23 mouse cellular contexts compared by ENCODE assay signal in genomic region chr15:42220005-42220404, GRCm38 (mm10).
A peak's percentile ranks its signal among the peaks of the same experiment; 100 is the strongest.
DNase-seq lines count a peak whose midpoint lies in the region; ATAC-seq lines count a peak whose summit lies in the region.
"Had no signal": no experiment of that assay in that cellular context is flagged by ENCODE, and none has a peak within 500 bp of the region (broad histone marks: within the 10 kb centered on the region; RNA-seq: fewer than 3 reads in every experiment).

No protein-coding gene starts in this region.

- no peak overlapping the region for H3K9ac ChIP-seq in kidney, embryonic 15.5 days
- H3K9ac ChIP-seq in midbrain, embryonic 14.5 days (replicated peaks; ENCODE audit: low read length) = no peak overlapping the region
- H3K9ac ChIP-seq in midbrain, embryonic 11.5 days (ENCODE audit: low read length) = no peak overlapping the region
- H3K9ac ChIP-seq: embryonic facial prominence, embryonic 13.5 days; embryonic facial prominence, embryonic 15.5 days; forebrain, embryonic 12.5 days had no signal

- WGBS in kidney, embryonic 15.5 days = 65% methylated on average over 3 of the region's 3 CpGs
- 76% methylated on average over 3 of the region's 3 CpGs for WGBS in midbrain, embryonic 14.5 days
- WGBS in midbrain, embryonic 11.5 days = 65% methylated on average over 3 of the region's 3 CpGs

- no peaks in the 10 kb centered on the region for H3K9me3 ChIP-seq in kidney, embryonic 15.5 days (replicated peaks)
- H3K9me3 ChIP-seq in midbrain, embryonic 14.5 days (ENCODE audit: control insufficient read depth, low read length) = no peaks in the 10 kb centered on the region
- H3K9me3 ChIP-seq in midbrain, embryonic 11.5 days (ENCODE audit: control insufficient read depth, low read length) = no peaks in the 10 kb centered on the region
- H3K9me3 ChIP-seq: embryonic facial prominence, embryonic 13.5 days; embryonic facial prominence, embryonic 15.5 days; forebrain, embryonic 10.5 days; forebrain, embryonic 12.5 days had no signal

- ATAC-seq in kidney, embryonic 15.5 days (replicated peaks; ENCODE audit: low FRiP score) = peak; percentile 73
- ATAC-seq in midbrain, embryonic 14.5 days (ENCODE audit: low FRiP score, low TSS enrichment) = peak; percentile 14; the same call in 1 of the 2 replicates
- no peak for ATAC-seq in midbrain, embryonic 11.5 days (ENCODE audit: low FRiP score)
- ATAC-seq: forebrain, embryonic 14.5 days had no signal

- no peaks in the 10 kb centered on the region for H3K27me3 ChIP-seq in kidney, embryonic 15.5 days
- H3K27me3 ChIP-seq in midbrain, embryonic 14.5 days (ENCODE audit: control insufficient read depth, insufficient read depth, low read length) = no peaks in the 10 kb centered on the region
- no peaks in the 10 kb centered on the region for H3K27me3 ChIP-seq in midbrain, embryonic 11.5 days (ENCODE audit: control insufficient read depth, insufficient read depth, low read length)
- H3K27me3 ChIP-seq: embryonic facial prominence, embryonic 13.5 days; embryonic facial prominence, embryonic 15.5 days; forebrain, embryonic 12.5 days had no signal

- H3K36me3 ChIP-seq in kidney, embryonic 15.5 days = no peaks in the 10 kb centered on the region
- H3K36me3 ChIP-seq in midbrain, embryonic 14.5 days (ENCODE audit: control insufficient read depth, insufficient read depth, low read length) = no peaks in the 10 kb centered on the region
- H3K36me3 ChIP-seq in midbrain, embryonic 11.5 days (ENCODE audit: control insufficient read depth, insufficient read depth, low read length) = no peaks in the 10 kb centered on the region
- H3K36me3 ChIP-seq: embryonic facial prominence, embryonic 13.5 days; embryonic facial prominence, embryonic 15.5 days; forebrain, embryonic 10.5 days; forebrain, embryonic 12.5 days had no signal

- no peak overlapping the region for H3K4me3 ChIP-seq in kidney, embryonic 15.5 days (replicated peaks)
- no peak overlapping the region for H3K4me3 ChIP-seq in midbrain, embryonic 14.5 days (replicated peaks; ENCODE audit: low read depth, low read length)
- no peak overlapping the region for H3K4me3 ChIP-seq in midbrain, embryonic 11.5 days (ENCODE audit: low read depth, low read length)
- H3K4me3 ChIP-seq: embryonic facial prominence, embryonic 13.5 days; embryonic facial prominence, embryonic 15.5 days; erythroblast, embryonic 14.5 days; forebrain, embryonic 10.5 days; forebrain, embryonic 12.5 days had no signal

- no peak for DNase-seq in kidney, postnatal 25 days
- DNase-seq in kidney, postnatal 4 days = peak; percentile 4 to 8
- DNase-seq in kidney, postnatal 10 days = no peak
- no peak for DNase-seq in midbrain, embryonic 14.5 days
- DNase-seq in midbrain, embryonic 11.5 days (ENCODE audit: low spot score, missing footprints) = no peak
- DNase-seq in gastrocnemius, postnatal 25 days = no peak
- DNase-seq: adrenal gland, adult 2 months; adrenal gland, postnatal 10 days; adrenal gland, postnatal 25 days; cerebellum, adult 11 months; cerebellum, adult 18-20 months; cerebellum, adult 8-10 months; cerebellum, adult 9-11 months; cerebellum, postnatal 14 days; cerebellum, postnatal 36 days; embryo, embryonic 11 days had no signal

- H3K4me1 ChIP-seq in kidney, embryonic 15.5 days = no peaks in the 10 kb centered on the region
- no peaks in the 10 kb centered on the region for H3K4me1 ChIP-seq in midbrain, embryonic 14.5 days (ENCODE audit: control insufficient read depth, insufficient read depth, low read length)
- H3K4me1 ChIP-seq in midbrain, embryonic 11.5 days (ENCODE audit: control insufficient read depth, insufficient read depth, low read length) = no peaks in the 10 kb centered on the region
- H3K4me1 ChIP-seq: embryonic facial prominence, embryonic 13.5 days; embryonic facial prominence, embryonic 15.5 days; forebrain, embryonic 10.5 days; forebrain, embryonic 12.5 days had no signal

- H3K4me2 ChIP-seq in kidney, embryonic 15.5 days = no peak overlapping the region
- H3K4me2 ChIP-seq in midbrain, embryonic 14.5 days (ENCODE audit: low read length) = no peak overlapping the region
- no peak overlapping the region for H3K4me2 ChIP-seq in midbrain, embryonic 11.5 days
- H3K4me2 ChIP-seq: embryonic facial prominence, embryonic 13.5 days; embryonic facial prominence, embryonic 15.5 days; forebrain, embryonic 12.5 days had no signal

- peak overlapping the region; percentile 22; the same call in 1 of the 2 replicates for H3K27ac ChIP-seq in kidney, embryonic 15.5 days
- H3K27ac ChIP-seq in midbrain, embryonic 14.5 days (replicated peaks; ENCODE audit: low read depth, low read length) = no peak overlapping the region
- no peak overlapping the region for H3K27ac ChIP-seq in midbrain, embryonic 11.5 days (ENCODE audit: low read depth, low read length)
- H3K27ac ChIP-seq: embryonic facial prominence, embryonic 13.5 days; embryonic facial prominence, embryonic 15.5 days; forebrain, embryonic 10.5 days; forebrain, embryonic 12.5 days had no signal

Comparison
In these comparisons a context has a peak if more than half of its experiments do, and no peak if none do; other contexts are left out.
1. DNase-seq: peak in kidney, postnatal 4 days (2 of 2); none in kidney, postnatal 25 days (0 of 2), kidney, postnatal 10 days (single experiment), midbrain, embryonic 14.5 days (single experiment), midbrain, embryonic 11.5 days (single experiment) and gastrocnemius, postnatal 25 days (single experiment).